Mouse (Mus musculus): ENCODE data around the gene Gm21887.
"Not testable (repeated sequence)": the region's sequence is repeated elsewhere in the genome, so short reads cannot be mapped to it uniquely, and the experiment has no call there.

DNA sequence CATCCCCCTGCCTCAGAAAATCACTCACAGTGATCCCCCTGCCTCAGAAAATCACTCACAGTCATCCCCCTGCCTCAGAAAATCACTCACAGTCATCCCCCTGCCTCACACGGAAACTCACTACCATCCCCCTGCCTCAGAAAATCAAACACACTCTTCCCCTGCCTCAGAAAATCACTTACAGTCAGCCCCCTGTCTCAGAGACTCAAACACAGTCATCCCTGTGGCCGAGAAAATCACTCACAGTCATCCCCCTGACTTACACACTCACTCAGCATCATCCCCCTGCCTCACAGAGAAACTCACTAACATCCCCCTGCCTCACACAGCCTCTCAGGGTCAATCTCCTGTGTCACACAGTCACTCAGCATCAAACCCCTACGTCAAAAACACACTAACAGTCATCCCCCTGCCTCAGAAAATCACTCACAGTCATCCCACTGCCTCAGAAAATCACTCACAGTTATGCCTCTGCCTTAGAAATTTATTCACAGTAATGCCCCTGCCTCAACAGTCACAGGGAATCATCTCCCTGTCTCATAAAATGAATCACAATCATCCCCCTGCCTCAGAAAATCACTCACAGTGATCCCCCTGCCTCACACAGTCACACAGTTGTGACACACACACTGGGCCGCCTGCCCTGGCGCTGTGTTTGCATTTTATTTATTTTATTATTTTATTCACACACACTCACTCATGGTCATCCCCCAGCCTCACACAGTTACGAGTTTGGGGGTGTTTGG, 8.6 kb upstream of the Gm21887 start:
- TF ChIP-seq CTCF (IDR thresholded peaks at IDR 0.05; ENCODE audit: insufficient read depth, low read length); POLR2A (IDR thresholded peaks at IDR 0.05; ENCODE audit: borderline replicate concordance, extremely low read depth, low read depth, low read length): not testable (repeated sequence)
